Mouse (Mus musculus) hindbrain, embryonic 10.5 days (tissue): ENCODE measurements around the gene Herc2. TPM values are rescaled to one million over a fixed set of nuclear protein-coding genes. Genes with fewer than 3 reads are reported as not detected.
"Not testable (repeated sequence)": the region's sequence is repeated elsewhere in the genome, so short reads cannot be mapped to it uniquely, and the experiment has no call there.

Source experiments
- DNase-seq: peaks from one replicate; pipeline ENCODE4 v3.0.0-alpha.2; 2017; ENCODE audit warnings: low spot score
- H3K27ac ChIP-seq: fragments of 300-500 bp; sonication (generic); 2 replicates; pipeline ENCODE4 v1.5.1; 2016; ENCODE audit warnings: mild to moderate bottlenecking, moderate library complexity
- H3K27me3 ChIP-seq: fragments of 300-500 bp; sonication (generic); 2 replicates; pipeline ENCODE4 v1.6.1; 2016; ENCODE audit warnings: mild to moderate bottlenecking; ENCODE audit not compliant: poor library complexity, insufficient read depth, severe bottlenecking
- H3K36me3 ChIP-seq: fragments of 300-500 bp; sonication (generic); 2 replicates; pipeline ENCODE4 v1.6.1; 2016; ENCODE audit warnings: mild to moderate bottlenecking, moderate library complexity
- H3K4me1 ChIP-seq: fragments of 300-500 bp; sonication (generic); replicated peaks from 2 replicates; pipeline ENCODE4 v1.6.1; 2016; ENCODE audit warnings: mild to moderate bottlenecking
- H3K4me3 ChIP-seq: fragments of 300-500 bp; sonication (generic); 2 replicates; pipeline ENCODE4 v1.5.1; 2016; ENCODE audit warnings: mild to moderate bottlenecking, moderate library complexity
- H3K9me3 ChIP-seq: fragments of 300-500 bp; sonication (generic); 2 replicates; pipeline ENCODE4 v1.6.1; 2016; ENCODE audit warnings: mild to moderate bottlenecking, moderate library complexity
- WGBS: fragments of 180-500 bp; shearing (Covaris S2); methylation state at CpG from one replicate; pipeline ENCODE4 v1.1.7; 2016; 5-methylcytosine and 5-hydroxymethylcytosine counted together
- polyA plus RNA-seq: library from polyadenylated mRNA; unstranded; fragments of >200 nt; fragmentation: Nextera tagmentation; extraction: Ambion mirVana; gene quantifications from 2 replicates; pipeline ENCODE4 v1.2.1, GENCODE M21; 2016

The Herc2 gene
- polyA plus RNA-seq: 20.6 and 23.8 TPM in 2 replicates

DNA sequence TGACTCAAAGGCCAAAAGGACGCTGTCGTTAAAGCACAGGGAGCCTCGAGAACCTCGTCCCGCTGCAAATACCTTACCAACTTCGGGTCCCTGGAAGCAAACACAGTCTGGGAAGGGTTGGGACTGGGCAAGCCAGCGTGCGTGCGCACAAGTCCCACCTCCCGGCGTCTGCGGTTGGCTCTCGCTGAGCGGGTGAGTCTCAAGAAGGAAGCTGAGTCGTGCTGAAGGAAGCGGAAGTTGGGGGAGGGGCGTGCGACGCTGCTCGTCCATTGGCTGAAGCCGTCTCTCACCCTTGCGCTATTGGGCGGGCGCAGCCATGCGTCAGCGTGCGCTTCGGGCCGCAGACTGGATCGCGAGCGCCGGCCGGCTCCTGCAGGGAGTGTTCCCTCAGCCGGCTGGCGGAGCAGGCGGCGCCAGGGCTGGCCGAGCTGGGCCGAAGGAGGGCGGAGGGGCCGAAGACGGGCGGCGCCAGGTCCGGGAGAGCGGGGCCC, at the start of gene Herc2:
Herc2 (plus strand) TSS at position 366 of the 491 bp plus-strand sequence.
- Histone ChIP-seq H3K4me3 (peak within 1 kb of the TSS; percentile 85), H3K36me3 (peaks cover 4% of the 10 kb centered on the region; the same call in 1 of the 2 replicates), H3K4me1 (peaks cover 22% of the 10 kb centered on the region), H3K27me3 (no peaks in the 10 kb centered on the region), H3K9me3 (no peaks in the 10 kb centered on the region), H3K27ac (peak within 1 kb of the TSS; percentile 91)
- DNase-seq: peak; percentile 99
- WGBS: under 1% methylated on average over 47 of the region's 47 CpGs

DNA sequence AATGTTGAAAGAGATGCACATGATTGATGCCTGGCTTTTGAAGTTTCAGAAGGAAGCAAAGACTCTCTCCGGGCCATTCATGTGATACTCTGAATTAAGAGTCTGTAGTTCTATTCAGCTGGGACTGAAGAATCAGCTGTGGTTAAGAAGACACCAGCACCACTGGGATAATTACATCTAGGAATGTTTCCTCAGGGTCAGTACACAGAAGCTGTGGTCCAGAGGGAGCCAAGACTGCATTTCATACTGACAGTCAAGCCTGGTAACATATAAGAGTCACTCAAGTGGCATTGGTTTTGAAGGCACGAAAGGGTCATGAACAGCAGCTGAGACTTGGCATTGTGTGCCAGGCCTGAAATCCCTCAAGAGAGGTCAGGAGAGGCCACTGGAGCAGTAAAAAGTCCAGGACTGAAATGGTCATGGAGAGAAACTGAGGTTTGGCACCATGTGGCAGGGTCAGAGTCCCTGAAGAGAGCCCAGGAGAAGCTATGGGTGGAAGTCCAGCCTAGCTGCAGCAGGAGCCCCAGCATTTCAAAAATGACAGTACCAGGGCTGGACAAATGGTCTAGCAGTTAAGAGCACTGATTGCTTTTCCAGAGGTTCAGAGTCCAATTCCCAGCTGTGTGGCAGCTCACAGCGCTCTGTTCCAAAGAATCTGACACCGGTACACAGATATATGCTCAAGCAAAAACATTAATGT, 39.5 kb upstream of the Herc2 start:
- 85% methylated on average over 4 of the region's 4 CpGs for WGBS
- Histone ChIP-seq H3K27me3 (no peaks in the 10 kb centered on the region), H3K36me3 (no peaks in the 10 kb centered on the region), H3K4me3 (no peak overlapping the region), H3K9me3 (no peaks in the 10 kb centered on the region), H3K27ac (no peak overlapping the region), H3K4me1 (no peaks in the 10 kb centered on the region)
- no peak for DNase-seq

DNA sequence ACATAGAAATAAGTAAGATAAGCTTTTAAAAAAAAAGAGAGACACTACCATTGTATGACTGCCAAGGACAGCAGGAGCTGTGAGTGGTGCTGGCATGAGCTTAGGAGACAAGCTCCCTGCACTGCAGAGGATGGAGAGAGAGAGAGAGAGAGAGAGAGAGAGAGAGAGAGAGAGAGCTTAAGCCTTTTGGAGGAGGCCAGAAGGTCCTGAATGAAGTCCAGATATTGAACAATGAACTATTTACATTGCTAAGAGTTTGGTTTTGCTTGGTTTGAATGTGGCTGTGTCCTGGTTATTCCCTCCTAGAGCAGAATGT, 39.0 kb upstream of the Herc2 start:
- no peaks in the 10 kb centered on the region for H3K9me3 ChIP-seq
- no peaks in the 10 kb centered on the region for H3K36me3 ChIP-seq
- no peak overlapping the region for H3K27ac ChIP-seq
- H3K4me1 ChIP-seq: no peaks in the 10 kb centered on the region
- H3K4me3 ChIP-seq: no peak overlapping the region
- H3K27me3 ChIP-seq: no peaks in the 10 kb centered on the region
- no peak for DNase-seq

- no peaks in the 10 kb centered on the region for H3K9me3 ChIP-seq
- DNase-seq: no peak
- no peaks in the 10 kb centered on the region for H3K27me3 ChIP-seq
- WGBS: 98% methylated on average over 14 of the region's 14 CpGs
- H3K36me3 ChIP-seq: no peaks in the 10 kb centered on the region
- no peak overlapping the region for H3K27ac ChIP-seq
- no peak overlapping the region for H3K4me3 ChIP-seq
- H3K4me1 ChIP-seq: peaks cover 2% of the 10 kb centered on the region; the same call in 1 of the 2 replicates
Observed at GRCm38 (mm10) chr7:56013261-56014001, 36.6 kb upstream of the Herc2 start.

- not testable (repeated sequence) for H3K36me3 ChIP-seq, DNase-seq, H3K4me1 ChIP-seq, H3K27me3 ChIP-seq, H3K27ac ChIP-seq, H3K4me3 ChIP-seq, H3K9me3 ChIP-seq
- 92% methylated on average over 8 of the region's 18 CpGs for whole genome bisulfite sequencing
Observed at GRCm38 (mm10) chr7:56014002-56014702, 35.8 kb upstream of the Herc2 start.

DNA sequence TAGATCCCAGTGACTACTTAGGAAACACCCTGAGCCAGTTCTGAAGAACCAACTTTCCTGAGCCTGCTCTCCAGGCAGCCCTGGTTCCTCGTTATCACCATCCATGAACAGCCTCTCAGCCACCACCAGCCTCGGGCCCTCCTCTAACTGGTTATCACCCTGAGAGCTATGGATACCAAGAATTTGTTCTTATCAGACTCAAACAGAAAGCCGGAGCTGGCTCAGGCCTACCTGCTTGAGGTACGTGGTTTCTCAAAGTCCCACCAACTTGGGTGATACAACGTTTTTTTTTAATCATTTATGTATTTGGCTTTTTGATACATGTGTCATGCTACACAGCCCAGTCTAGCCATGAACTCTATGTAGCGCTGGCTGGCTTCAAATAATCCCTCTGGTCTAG, 34.8 kb upstream of the Herc2 start:
- Histone ChIP-seq H3K27ac (no peak overlapping the region), H3K4me1 (peaks cover 13% of the 10 kb centered on the region), H3K9me3 (no peaks in the 10 kb centered on the region), H3K36me3 (no peaks in the 10 kb centered on the region), H3K4me3 (no peak overlapping the region), H3K27me3 (no peaks in the 10 kb centered on the region)
- 89% methylated on average over 6 of the region's 6 CpGs for WGBS
- DNase-seq: no peak

GRCm38 (mm10) chr7:56015837-56016236, 34.2 kb upstream of the Herc2 start:
- Histone ChIP-seq H3K4me1 (peaks cover 13% of the 10 kb centered on the region), H3K9me3 (no peaks in the 10 kb centered on the region), H3K4me3 (no peak overlapping the region), H3K27ac (peak overlapping the region; percentile 35; the same call in 1 of the 2 replicates), H3K36me3 (no peaks in the 10 kb centered on the region), H3K27me3 (no peaks in the 10 kb centered on the region)
- WGBS: 88% methylated on average over 7 of the region's 7 CpGs
- no peak for DNase-seq

DNA sequence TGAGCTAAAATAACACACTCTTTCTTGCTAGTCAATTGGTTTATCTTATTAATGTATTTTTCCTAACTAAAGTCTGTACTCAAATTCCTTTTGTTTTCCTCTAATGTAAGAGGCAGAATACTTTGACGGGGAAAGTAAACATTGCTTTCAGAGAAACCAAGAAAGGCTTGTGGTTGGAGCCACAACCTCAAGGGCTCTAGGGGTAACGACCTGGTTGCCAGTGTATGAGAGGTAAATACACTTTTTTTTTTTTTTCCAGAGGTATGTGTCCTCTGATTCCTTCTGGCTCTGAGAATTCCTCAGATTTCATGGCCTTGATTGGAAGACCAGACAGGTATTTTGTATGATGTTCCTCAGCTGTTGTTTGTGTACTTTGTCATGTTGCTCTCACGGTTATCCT, 32.2 kb upstream of the Herc2 start:
- Histone ChIP-seq H3K36me3 (no peaks in the 10 kb centered on the region), H3K4me1 (peaks cover 13% of the 10 kb centered on the region), H3K9me3 (no peaks in the 10 kb centered on the region), H3K27me3 (no peaks in the 10 kb centered on the region), H3K27ac (no peak overlapping the region), H3K4me3 (no peak overlapping the region)
- no peak for DNase-seq
- WGBS: 81% methylated on average over 3 of the region's 3 CpGs

- no peaks in the 10 kb centered on the region for H3K27me3 ChIP-seq
- no peaks in the 10 kb centered on the region for H3K36me3 ChIP-seq
- H3K9me3 ChIP-seq: no peaks in the 10 kb centered on the region
- peak overlapping the region; percentile 91 for H3K27ac ChIP-seq
- peaks cover 13% of the 10 kb centered on the region for H3K4me1 ChIP-seq
- H3K4me3 ChIP-seq: peak overlapping the region; percentile 73
- 49% methylated on average over 7 of the region's 7 CpGs for WGBS
- DNase-seq: no peak
Observed at GRCm38 (mm10) chr7:56018446-56018971, 31.5 kb upstream of the Herc2 start.

DNA sequence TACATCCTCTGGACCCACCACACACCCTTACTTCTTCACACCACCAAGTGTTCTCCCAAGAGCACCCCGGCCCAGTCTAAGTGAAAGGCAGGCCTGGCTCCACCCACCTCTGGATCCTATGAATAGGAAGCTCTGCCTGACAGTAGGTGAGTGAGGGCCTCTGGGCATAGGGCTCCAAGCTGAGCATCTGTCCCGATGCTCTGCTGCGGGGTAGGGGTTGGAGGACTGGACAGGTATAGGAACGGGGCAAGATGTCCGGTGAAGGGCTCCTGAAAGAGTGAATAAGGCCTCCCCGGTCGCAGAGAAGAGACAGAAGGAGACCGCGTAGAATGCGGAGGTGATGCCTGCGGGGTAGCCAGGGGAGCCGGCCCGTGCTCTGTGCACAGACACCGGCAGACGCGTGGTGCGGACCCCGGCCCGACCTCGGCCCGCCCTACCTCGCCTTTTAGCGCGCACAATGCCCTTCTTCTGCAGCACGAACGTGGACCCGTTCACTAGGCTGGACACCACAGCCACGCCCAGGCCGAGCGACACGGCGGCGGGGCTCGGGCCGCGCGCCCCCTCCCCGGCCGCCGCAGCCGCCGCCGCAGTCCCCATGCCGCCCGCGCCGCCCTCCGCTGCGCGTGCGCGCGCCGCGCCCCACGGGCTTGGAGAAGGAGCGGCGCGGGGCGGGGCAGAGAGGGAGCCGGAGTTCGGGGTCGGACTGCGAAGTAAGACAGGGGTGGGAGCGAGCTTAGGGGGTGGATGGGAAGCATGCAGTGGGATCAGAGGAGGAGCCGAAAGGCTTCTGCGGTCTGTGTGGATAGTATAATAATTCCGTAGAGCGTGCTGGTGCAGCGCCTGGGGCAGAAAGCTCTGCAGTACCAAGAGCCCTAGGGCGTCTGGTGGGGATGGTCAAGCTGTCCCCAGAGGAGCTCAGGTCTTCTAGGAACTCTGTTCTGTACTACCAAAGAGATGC, 30.7 kb upstream of the Herc2 start:
- H3K27ac ChIP-seq: peak overlapping the region; percentile 91
- H3K4me1 ChIP-seq: peaks cover 13% of the 10 kb centered on the region
- H3K36me3 ChIP-seq: no peaks in the 10 kb centered on the region
- peak overlapping the region; percentile 73 for H3K4me3 ChIP-seq
- no peaks in the 10 kb centered on the region for H3K27me3 ChIP-seq
- H3K9me3 ChIP-seq: no peaks in the 10 kb centered on the region
- WGBS: under 1% methylated on average over 71 of the region's 71 CpGs
- DNase-seq: peak; percentile 76

DNA sequence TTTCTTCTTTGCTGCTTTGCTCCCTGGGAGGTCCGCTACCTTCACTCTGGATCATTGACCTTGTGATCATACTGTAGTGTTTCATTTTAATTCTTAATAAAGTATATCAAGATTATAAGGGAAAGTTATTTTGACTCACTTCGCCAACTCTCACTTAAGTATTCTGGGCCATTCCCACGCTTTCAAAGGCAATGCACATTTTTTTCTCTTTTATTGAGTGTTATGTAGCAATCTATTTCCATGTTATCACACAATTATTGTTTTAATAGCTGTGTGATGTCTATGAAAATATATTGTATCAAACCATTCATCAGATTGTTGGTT, 30.1 kb upstream of the Herc2 start, which contains the start of gene Nipa1:
Nipa1 (minus strand) TSS at position 25 of the 324 bp plus-strand sequence.
- peaks cover 13% of the 10 kb centered on the region for H3K4me1 ChIP-seq
- H3K27me3 ChIP-seq: no peaks in the 10 kb centered on the region
- H3K27ac ChIP-seq: peak within 1 kb of the TSS; percentile 91
- H3K4me3 ChIP-seq: peak within 1 kb of the TSS; percentile 73
- no peaks in the 10 kb centered on the region for H3K36me3 ChIP-seq
- no peaks in the 10 kb centered on the region for H3K9me3 ChIP-seq
- WGBS: 59% methylated on average over 3 of the region's 3 CpGs
- no peak for DNase-seq

DNA sequence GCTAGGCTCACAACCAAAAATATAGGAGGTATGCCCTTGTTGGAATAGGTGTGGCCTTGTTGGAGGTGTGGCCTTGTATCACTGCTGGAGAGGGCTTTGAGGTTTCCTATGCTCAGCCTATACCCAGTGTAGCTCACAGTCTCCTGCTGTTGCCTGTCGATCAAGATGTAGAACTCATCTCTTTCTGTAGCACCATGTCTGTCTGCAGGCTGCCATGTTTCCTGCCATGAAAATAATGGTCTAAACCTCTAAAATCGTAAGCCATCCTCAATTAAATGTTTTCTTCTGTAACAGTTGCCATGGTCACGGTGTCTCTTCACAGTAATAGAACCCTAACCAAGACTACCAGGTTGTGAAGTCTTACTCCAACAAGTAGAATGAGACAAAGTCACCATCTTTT, 26.4 kb upstream of the Herc2 start:
- H3K27me3 ChIP-seq: no peaks in the 10 kb centered on the region
- no peak overlapping the region for H3K27ac ChIP-seq
- H3K9me3 ChIP-seq: no peaks in the 10 kb centered on the region
- no peak overlapping the region for H3K4me3 ChIP-seq
- peaks cover 10% of the 10 kb centered on the region for H3K4me1 ChIP-seq
- no peaks in the 10 kb centered on the region for H3K36me3 ChIP-seq
- WGBS: 86% methylated on average over 3 of the region's 3 CpGs
- no peak for DNase-seq
